Mouse (Mus musculus) frontal cortex, adult 2 months (tissue): ENCODE results near the gene Shroom4. TPM values are rescaled to one million over a fixed set of nuclear protein-coding genes. Genes with fewer than 3 reads are reported as not detected.
"Not testable (repeated sequence)": the region's sequence is repeated elsewhere in the genome, so short reads cannot be mapped to it uniquely, and the experiment has no call there.

Experiments used
- DNase-seq, 2 experiments: peaks; one replicate each; pipeline ENCODE4 v3.0.0; 2022; ENCODE audit warnings: low spot score in 1 of 2; ENCODE audit errors: extremely low spot score in 1 of 2
- polyA plus RNA-seq: library from polyadenylated mRNA; depleted of rRNA; stranded (reverse); fragments of >200 nt; gene quantifications from 2 replicates; pipeline ENCODE4 v1.2.3, GENCODE M21; 2012; rRNA removed

Shroom4 gene
- 3.2 and 3.6 TPM in 2 replicates for polyA plus RNA-seq

- DNase-seq, result peak; percentile 8 to 39
Observed at GRCm38 (mm10) chrX:6399626-6400397, at the start of gene Shroom4. TSS of gene Shroom4 (plus strand) at chrX:6399854.

- no peak for DNase-seq
Observed at GRCm38 (mm10) chrX:6356876-6357275, 42.8 kb upstream of the Shroom4 start.

DNA sequence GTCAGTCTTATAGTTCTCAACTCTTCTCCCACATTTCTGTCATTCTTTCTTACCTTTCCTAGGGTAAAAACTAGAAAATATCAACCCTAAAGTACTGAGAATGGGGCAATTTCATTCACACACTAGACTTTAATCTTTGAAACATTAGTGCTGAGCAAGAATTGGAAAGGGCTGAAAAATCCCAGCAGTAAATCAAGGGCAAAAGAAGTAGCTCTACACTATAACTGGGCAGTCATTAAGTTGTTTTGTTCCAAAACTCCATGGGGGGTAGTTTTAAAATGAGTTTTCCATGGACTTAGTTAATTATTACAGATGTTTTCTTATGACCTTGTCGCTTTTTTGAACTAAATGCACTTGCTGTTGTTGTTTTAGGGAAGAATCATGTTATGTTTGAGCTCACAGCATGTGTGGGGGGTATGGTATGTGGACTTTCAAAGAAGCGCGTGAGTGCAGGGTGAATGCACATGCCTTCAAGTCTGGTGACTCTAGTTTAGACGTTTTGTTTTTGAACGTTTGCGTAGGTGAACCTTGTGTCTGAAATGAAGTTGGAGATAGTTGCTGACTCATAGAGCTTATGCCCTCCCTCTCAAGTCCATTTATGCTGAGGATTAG is 42.0 kb upstream of the Shroom4 start:
- DNase-seq, result no peak

DNA sequence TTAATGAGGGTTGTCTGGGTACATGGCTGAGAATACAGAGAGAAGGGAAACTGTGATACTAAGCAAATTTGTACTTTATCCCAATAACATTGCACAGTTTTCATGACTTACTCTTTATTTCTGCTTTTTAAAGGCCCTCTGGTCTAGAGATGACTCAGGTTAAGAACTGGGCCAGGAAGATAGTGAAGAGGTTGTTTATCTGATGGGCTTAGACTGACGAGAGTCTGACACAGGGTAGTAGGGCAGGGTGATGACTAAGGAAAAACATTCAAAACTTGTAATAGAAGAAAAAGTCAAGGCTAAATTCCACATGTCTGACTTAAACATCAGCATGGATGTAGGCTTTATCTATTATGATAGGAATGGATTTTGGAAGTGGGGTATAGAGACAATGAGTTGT is 30.8 kb upstream of the Shroom4 start:
- no peak for DNase-seq

GRCm38 (mm10) chrX:6370706-6371105 is 28.9 kb upstream of the Shroom4 start:
- DNase-seq, result no peak

DNA sequence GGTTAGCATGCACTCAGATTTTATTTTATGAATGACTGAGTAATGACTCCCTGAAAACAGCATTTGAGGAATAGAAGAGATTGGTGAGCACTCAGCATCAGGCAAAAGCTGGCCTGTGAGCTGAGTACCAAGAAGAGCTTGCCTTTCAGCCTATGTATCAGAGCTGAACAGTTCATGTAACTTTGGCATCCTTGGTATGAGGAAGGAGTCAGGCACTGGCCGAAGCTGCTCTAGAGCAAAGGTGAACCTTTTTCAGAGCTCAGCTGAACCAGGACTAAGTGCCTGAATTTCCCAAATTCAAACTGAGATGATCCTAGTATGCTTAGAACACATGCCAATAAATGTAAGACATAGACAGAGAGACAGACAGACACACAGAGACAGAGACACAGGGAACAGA is 5.8 kb upstream of the Shroom4 start:
- no peak for DNase-seq

- DNase-seq, result no peak
Observed at GRCm38 (mm10) chrX:6399193-6399592, 461 bp upstream of the Shroom4 start.

- DNase-seq, result no peak
Observed at GRCm38 (mm10) chrX:6400398-6401020, 855 bp downstream of the Shroom4 start.

DNA sequence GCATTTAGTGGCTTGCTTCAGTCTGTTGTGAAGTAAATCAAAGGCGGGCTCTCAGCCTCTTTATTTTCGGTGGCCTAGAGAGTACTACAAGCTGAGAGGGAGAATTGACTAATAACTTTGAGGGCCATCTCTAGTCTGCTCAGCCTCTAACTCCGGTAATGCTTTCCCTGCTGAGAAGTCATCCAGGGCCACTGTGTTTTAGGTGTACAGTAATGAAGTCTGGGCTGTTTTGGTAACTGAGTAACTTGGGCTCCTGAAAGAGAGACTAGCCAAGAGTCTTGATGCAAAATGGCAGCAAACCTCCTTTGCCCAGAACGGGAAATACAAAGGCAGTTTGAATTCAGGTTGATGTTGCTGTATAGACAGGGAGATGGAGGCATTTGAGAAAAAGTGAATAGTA is 3.3 kb downstream of the Shroom4 start:
- no peak for DNase-seq

GRCm38 (mm10) chrX:6409114-6409513 is 9.5 kb downstream of the Shroom4 start:
- no peak for DNase-seq

DNA sequence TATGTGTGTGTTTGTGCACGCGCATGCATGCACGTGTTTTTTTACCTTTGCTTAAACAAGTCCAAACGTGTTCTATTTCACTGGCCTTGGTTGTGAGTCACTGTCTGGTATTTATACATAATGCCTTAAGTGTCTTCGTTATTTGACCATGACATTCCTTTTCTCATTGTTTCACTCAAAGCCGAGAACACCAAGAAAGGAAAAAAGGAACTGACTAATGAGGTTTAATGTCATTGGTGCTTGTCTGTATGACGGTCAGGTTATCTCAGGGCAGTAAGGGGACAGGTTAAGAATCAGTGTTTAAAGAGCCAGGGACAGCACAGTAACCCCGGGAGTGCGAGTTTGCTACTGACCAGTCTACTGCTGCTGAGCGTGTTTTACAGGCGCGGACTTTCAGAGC is 15.8 kb downstream of the Shroom4 start:
- no peak for DNase-seq

GRCm38 (mm10) chrX:6415936-6416335 is 16.3 kb downstream of the Shroom4 start:
- no peak for DNase-seq

DNA sequence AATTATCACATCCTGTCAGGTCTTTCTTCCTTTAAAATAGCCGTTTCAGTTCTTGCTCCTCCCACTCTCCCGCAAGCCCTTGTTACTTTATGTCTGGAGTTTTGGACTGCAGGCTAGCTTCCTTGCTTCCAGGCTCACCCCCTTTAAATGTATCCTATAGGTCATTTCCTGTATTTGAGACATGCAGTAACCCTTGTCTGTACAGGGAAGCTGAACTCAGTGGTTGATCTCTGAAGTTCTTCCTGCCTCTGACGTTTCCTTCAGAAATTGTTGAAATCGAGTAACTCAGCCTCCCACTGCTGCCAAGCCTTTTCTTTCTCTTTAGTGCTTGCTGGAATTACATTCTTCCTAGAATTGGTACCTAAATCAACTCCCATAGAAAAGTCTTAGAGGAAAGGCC is 18.5 kb downstream of the Shroom4 start:
- no peak for DNase-seq

GRCm38 (mm10) chrX:6435260-6435659 is 35.6 kb downstream of the Shroom4 start:
- DNase-seq, result no peak

DNA sequence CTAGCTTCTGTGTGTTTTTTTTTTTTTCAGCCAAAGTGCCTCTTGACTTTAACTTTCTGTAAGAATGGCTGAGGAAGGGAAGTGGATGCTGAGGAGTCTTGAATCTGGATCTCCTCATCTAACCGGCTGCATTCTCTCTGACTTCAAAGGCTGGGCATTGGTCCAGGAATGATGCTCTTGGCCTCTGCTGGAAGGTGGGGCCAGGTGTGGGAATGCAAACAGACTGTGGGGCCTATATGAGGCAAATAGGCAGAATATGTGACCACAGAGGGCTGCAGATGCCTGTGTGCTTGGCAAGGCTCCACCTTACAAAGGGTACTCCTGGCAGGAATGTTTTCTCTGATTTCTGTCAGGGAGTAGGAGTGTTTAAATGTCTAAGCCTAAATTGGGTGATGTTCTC is 46.8 kb downstream of the Shroom4 start:
- DNase-seq, result no peak

DNA sequence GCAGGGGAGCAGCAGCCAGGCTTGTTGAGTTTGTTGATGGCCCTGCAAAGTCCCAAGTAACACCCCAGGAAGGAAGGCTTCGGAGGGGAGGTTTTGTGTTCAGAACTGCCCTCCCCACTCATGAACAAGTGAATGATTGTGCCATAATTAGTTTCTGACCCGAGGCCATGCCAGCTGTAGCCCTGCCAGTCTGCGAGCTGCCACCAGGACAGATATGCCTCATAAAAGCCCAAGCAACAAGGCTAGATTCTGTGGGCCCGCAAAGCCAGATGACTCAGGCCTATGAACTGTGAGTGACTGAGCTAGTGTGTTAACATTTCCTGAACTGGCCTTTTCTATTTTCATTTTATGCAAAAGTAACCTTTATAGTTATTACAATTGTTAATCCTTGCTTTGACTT is 48.3 kb downstream of the Shroom4 start:
- DNase-seq, result peak; percentile 5 to 11

DNA sequence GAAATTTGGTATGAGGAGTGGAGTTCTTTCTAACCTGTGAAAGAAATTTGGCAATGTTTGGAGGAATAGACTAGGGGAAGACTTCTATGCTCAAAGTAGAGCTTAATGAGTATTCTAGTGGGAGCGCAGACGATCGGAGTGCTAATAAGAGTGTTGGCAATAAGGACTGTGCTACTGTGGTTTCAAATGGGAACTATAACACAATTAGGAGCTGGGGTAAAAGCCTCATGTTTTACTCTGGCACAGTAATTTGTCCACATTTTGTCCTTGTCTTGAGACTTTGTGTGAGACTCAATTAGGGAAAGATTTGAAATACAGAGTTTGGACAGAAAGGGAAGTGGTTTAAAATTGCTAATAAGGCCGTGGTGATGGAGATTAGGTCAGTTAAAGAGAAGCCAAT is 53.6 kb downstream of the Shroom4 start:
- peak in 1 of 2 experiments; percentile 3 for DNase-seq

DNA sequence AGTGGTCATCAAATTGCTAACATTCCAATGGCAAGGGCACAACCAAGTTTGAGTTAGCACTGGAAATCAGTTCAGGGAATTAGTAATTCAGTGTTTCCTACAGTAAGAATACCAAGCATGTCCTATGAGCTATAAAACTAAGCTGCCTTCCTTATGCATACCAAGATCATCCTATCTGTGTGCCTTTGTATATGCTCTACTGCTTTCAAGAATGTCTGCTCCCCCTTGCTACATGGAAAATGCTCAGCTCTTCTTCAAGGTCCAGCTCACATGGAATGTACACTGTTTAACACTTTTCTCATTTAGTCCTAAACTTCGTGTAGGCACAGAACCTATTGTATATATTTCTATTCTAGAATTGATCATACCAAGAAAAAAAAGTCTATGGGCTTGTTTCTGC is 69.6 kb downstream of the Shroom4 start:
- not testable (repeated sequence) for DNase-seq

- DNase-seq, result not testable (repeated sequence)
Observed at GRCm38 (mm10) chrX:6472563-6472962, 72.9 kb downstream of the Shroom4 start.

DNA sequence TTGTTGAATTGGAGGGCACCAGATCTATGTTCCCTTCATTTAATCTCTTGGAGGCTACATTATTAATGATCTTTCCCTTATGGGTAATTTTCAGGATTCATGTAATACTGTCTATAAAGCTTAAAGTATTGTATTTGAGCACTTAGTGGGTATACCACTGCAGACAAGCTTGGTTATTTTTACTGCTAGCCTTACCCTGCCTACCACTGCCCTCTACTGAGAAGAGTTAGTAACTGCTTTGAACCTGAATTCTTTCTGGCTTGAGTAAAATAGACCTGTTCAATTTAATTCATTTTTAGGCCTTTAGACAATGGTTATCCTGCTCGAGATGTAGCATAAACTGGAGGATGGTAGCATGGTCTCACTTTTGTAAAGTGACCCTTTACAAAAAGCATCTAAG is 75.5 kb downstream of the Shroom4 start:
- DNase-seq, result peak in 1 of 2 experiments; percentile 25

- no peak for DNase-seq
Observed at GRCm38 (mm10) chrX:6482268-6482667, 82.6 kb downstream of the Shroom4 start.

DNA sequence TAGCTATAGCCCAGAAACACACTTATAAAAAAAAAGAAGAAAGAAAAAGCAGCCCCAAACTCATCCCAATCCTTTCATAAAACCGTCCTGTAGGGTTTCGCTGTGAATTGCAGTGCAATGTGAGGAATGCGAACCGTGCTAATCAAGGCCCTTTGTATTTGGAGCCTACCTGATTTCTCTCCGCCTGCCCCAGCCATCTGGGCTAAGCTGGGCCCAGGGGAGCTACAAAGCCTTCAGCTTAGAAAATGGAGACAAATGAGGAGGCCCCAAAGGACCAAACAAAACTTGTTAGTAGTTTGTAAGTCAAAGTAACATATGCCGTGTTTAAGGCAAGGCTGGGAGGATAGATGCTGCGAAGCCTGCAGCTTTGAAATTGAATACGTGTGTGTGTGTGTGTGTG is 84.2 kb downstream of the Shroom4 start:
- DNase-seq, result no peak
